In the genomic region with DNA sequence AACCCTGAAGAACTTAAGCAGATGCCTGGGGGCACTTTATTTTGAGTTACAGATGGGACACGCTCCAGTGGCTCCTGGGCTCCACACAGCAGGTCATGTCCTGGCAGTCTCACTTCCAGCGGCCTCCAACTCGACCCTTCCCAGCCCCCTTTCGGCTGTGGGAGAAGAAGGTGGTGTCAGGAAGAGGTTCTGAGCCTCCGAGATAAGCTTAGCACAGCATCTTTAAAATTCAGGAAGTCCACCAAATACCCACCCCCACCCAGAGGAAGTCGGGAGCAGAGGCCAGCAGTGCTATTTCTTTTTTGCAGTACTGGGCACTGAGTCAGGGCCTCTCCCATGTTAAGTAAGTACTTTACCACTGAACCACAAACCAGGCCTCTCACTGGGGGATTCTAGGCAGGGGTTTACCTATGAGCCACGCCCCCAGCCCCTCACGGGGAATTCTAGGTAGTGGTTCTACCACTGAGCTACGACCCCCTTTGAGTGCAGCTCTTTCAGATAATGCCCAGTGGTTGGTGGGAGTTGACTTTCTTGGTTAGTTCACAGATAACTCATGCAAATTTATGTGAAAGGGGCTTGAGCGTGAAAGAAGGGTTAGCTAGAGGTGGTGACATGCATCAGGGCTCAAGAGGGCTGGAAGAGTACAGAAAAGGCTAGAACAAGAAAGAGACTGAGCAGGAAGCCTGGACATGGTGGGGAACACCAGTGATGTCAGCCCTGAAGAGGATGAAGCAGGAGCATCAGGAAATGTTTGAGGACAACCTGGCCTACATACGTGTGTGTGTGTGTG, we compare ENCODE assay signal across 11 mouse cellular contexts. TPM values are rescaled to one million over a fixed set of nuclear protein-coding genes. Genes with fewer than 3 reads are reported as not detected.
A peak's percentile ranks its signal among the peaks of the same experiment; 100 is the strongest.
DNase-seq lines count a peak whose midpoint lies in the region; ATAC-seq lines count a peak whose summit lies in the region.
"Had no signal": no experiment of that assay in that cellular context is flagged by ENCODE, and none has a peak within 500 bp of the region (broad histone marks: within the 10 kb centered on the region; RNA-seq: fewer than 3 reads in every experiment).

No protein-coding gene starts in this region.

- WGBS in kidney, embryonic 15.5 days: 46% methylated on average over 11 of the region's 11 CpGs
- WGBS in midbrain, embryonic 15.5 days: 58% methylated on average over 11 of the region's 11 CpGs

- no peak overlapping the region for H3K4me2 ChIP-seq in kidney, embryonic 15.5 days
- H3K4me2 ChIP-seq in midbrain, embryonic 15.5 days: no peak overlapping the region

- H3K4me1 ChIP-seq in kidney, embryonic 15.5 days: peaks cover 31% of the 10 kb centered on the region
- peaks cover 79% of the 10 kb centered on the region for H3K4me1 ChIP-seq in megakaryocyte, embryonic 14.5 days
- H3K4me1 ChIP-seq in midbrain, embryonic 15.5 days: peaks cover 17% of the 10 kb centered on the region

- 0 out of 2 replicates have a peak overlapping the region, but pooled peaks have one; percentile 33 for H3K27ac ChIP-seq in kidney, embryonic 15.5 days
- no peak overlapping the region for H3K27ac ChIP-seq in midbrain, embryonic 15.5 days
- H3K27ac ChIP-seq: forebrain, embryonic 10.5 days had no signal

- H3K36me3 ChIP-seq in kidney, embryonic 15.5 days: no peaks in the 10 kb centered on the region
- H3K36me3 ChIP-seq in megakaryocyte, embryonic 14.5 days (replicated peaks; ENCODE audit: low read length): peaks cover 3% of the 10 kb centered on the region
- no peaks in the 10 kb centered on the region for H3K36me3 ChIP-seq in midbrain, embryonic 15.5 days (replicated peaks)
- H3K36me3 ChIP-seq: forebrain, embryonic 10.5 days had no signal

- no peak overlapping the region for H3K4me3 ChIP-seq in kidney, embryonic 15.5 days (replicated peaks)
- H3K4me3 ChIP-seq in megakaryocyte, embryonic 14.5 days (replicated peaks): peak overlapping the region; percentile 83
- no peak overlapping the region for H3K4me3 ChIP-seq in midbrain, embryonic 15.5 days
- H3K4me3 ChIP-seq: forebrain, embryonic 10.5 days had no signal

- H3K27me3 ChIP-seq in kidney, embryonic 15.5 days: no peaks in the 10 kb centered on the region
- H3K27me3 ChIP-seq in megakaryocyte, embryonic 14.5 days (replicated peaks): no peaks in the 10 kb centered on the region
- no peaks in the 10 kb centered on the region for H3K27me3 ChIP-seq in midbrain, embryonic 15.5 days (replicated peaks)

- no peak overlapping the region for H3K9ac ChIP-seq in kidney, embryonic 15.5 days
- no peak overlapping the region for H3K9ac ChIP-seq in midbrain, embryonic 15.5 days

- no peaks in the 10 kb centered on the region for H3K9me3 ChIP-seq in kidney, embryonic 15.5 days (replicated peaks)
- H3K9me3 ChIP-seq in megakaryocyte, embryonic 14.5 days: no peaks in the 10 kb centered on the region
- no peaks in the 10 kb centered on the region for H3K9me3 ChIP-seq in midbrain, embryonic 15.5 days
- H3K9me3 ChIP-seq: forebrain, embryonic 10.5 days had no signal

- ATAC-seq in kidney, embryonic 15.5 days (replicated peaks; ENCODE audit: low FRiP score): no peak
- peak; percentile 32 for ATAC-seq in granulocyte monocyte progenitor cell, adult 5-6 weeks (replicated peaks; ENCODE audit: poor library complexity, severe bottlenecking)
- ATAC-seq in midbrain, embryonic 15.5 days (replicated peaks): no peak

- peak; percentile 50 for DNase-seq in cerebellum, adult 11-12 months
- no peak for DNase-seq in cerebellum, adult 18-20 months
- DNase-seq in kidney, adult 18-20 months: no peak
- no peak for DNase-seq in gastrocnemius, postnatal 25 days
- DNase-seq: gastrocnemius, postnatal 36 days; retina, postnatal 1 day had no signal

RNA-seq across cellular contexts. Expression of a gene that starts 3.4 kb away (rescaled TPM):
- 38.2 and 43.9 TPM in 2 replicates for polyA plus RNA-seq in kidney, embryonic 15.5 days (2015; fragmentation: Nextera tagmentation; extraction: Ambion mirVana)
- 92.2 and 131 TPM in 2 replicates for total RNA-seq in granulocyte monocyte progenitor cell, adult 5-6 weeks (2014; fragmentation: Nextera tagmentation)
- 99.6 and 109 TPM in 2 replicates for total RNA-seq in granulocyte monocyte progenitor cell, adult 5-6 weeks (2017)
- 267 and 1,249 TPM in 2 replicates for polyA plus RNA-seq in megakaryocyte, embryonic 14.5 days (2012; ENCODE audit: insufficient read depth, low replicate concordance)
- 50.3 and 51.3 TPM in 2 replicates for polyA plus RNA-seq in midbrain, embryonic 15.5 days (2015; fragmentation: Nextera tagmentation; extraction: Ambion mirVana)
- 10 to 100 TPM; 20.6 to 22.3 TPM for total RNA-seq in gastrocnemius, postnatal 25 days (2021)

RNA-seq across cellular contexts. Expression of a gene that starts 11.3 kb away (rescaled TPM):
- 37.2 and 48.6 TPM in 2 replicates for polyA plus RNA-seq in kidney, embryonic 15.5 days (2015; fragmentation: Nextera tagmentation; extraction: Ambion mirVana)
- total RNA-seq in granulocyte monocyte progenitor cell, adult 5-6 weeks (2014; fragmentation: Nextera tagmentation): 7.3 and 16.1 TPM in 2 replicates
- 14.1 and 22.3 TPM in 2 replicates for total RNA-seq in granulocyte monocyte progenitor cell, adult 5-6 weeks (2017)
- polyA plus RNA-seq in megakaryocyte, embryonic 14.5 days (2012; ENCODE audit: insufficient read depth, low replicate concordance): 38.2 TPM in 1 of 2 replicates, not detected in the other
- polyA plus RNA-seq in midbrain, embryonic 15.5 days (2015; fragmentation: Nextera tagmentation; extraction: Ambion mirVana): 4.1 and 4.3 TPM in 2 replicates
- total RNA-seq in gastrocnemius, postnatal 25 days (2021): 100 to 1,000 TPM; 151 to 768 TPM

RNA-seq across cellular contexts. Expression of a gene that starts 19.2 kb away (rescaled TPM):
- polyA plus RNA-seq in kidney, embryonic 15.5 days (2015; fragmentation: Nextera tagmentation; extraction: Ambion mirVana): 6.6 and 6.9 TPM in 2 replicates
- 17.0 TPM in 1 of 2 replicates, not detected in the other for total RNA-seq in granulocyte monocyte progenitor cell, adult 5-6 weeks (2014; fragmentation: Nextera tagmentation)
- 2.7 and 4.1 TPM in 2 replicates for total RNA-seq in granulocyte monocyte progenitor cell, adult 5-6 weeks (2017)
- 3.9 TPM in 1 of 2 replicates, not detected in the other for polyA plus RNA-seq in megakaryocyte, embryonic 14.5 days (2012; ENCODE audit: insufficient read depth, low replicate concordance)
- 1.4 and 3.5 TPM in 2 replicates for polyA plus RNA-seq in midbrain, embryonic 15.5 days (2015; fragmentation: Nextera tagmentation; extraction: Ambion mirVana)
- under 1 TPM in 1 of 2 experiments, not detected in 1; 0.29 TPM for total RNA-seq in gastrocnemius, postnatal 25 days (2021)

RNA-seq across cellular contexts. Expression of a gene that starts 27.4 kb away (rescaled TPM):
- 3.2 and 3.5 TPM in 2 replicates for polyA plus RNA-seq in kidney, embryonic 15.5 days (2015; fragmentation: Nextera tagmentation; extraction: Ambion mirVana)
- 0.81 and 2.5 TPM in 2 replicates for total RNA-seq in granulocyte monocyte progenitor cell, adult 5-6 weeks (2014; fragmentation: Nextera tagmentation)
- total RNA-seq in granulocyte monocyte progenitor cell, adult 5-6 weeks (2017): 0.43 and 0.88 TPM in 2 replicates
- 1.3 and 5.0 TPM in 2 replicates for polyA plus RNA-seq in megakaryocyte, embryonic 14.5 days (2012; ENCODE audit: insufficient read depth, low replicate concordance)
- polyA plus RNA-seq in midbrain, embryonic 15.5 days (2015; fragmentation: Nextera tagmentation; extraction: Ambion mirVana): 2.3 and 2.8 TPM in 2 replicates
- not detected for total RNA-seq in gastrocnemius, postnatal 25 days (2021)
- total RNA-seq: gastrocnemius, postnatal 36 days had no signal

RNA-seq across cellular contexts. Expression of a gene that starts 42.5 kb away (rescaled TPM):
- polyA plus RNA-seq in kidney, embryonic 15.5 days (2015; fragmentation: Nextera tagmentation; extraction: Ambion mirVana): 6.5 and 7.5 TPM in 2 replicates
- not detected in 2 replicates for total RNA-seq in granulocyte monocyte progenitor cell, adult 5-6 weeks (2014; fragmentation: Nextera tagmentation)
- total RNA-seq in granulocyte monocyte progenitor cell, adult 5-6 weeks (2017): not detected in 2 replicates
- 2.6 TPM in 1 of 2 replicates, not detected in the other for polyA plus RNA-seq in megakaryocyte, embryonic 14.5 days (2012; ENCODE audit: insufficient read depth, low replicate concordance)
- 155 and 162 TPM in 2 replicates for polyA plus RNA-seq in midbrain, embryonic 15.5 days (2015; fragmentation: Nextera tagmentation; extraction: Ambion mirVana)
- under 1 TPM in 1 of 2 experiments, not detected in 1; 0.16 TPM for total RNA-seq in gastrocnemius, postnatal 25 days (2021)
- total RNA-seq: gastrocnemius, postnatal 36 days had no signal
